ENCODE assay signal across 9 mouse cellular contexts in the genomic region with DNA sequence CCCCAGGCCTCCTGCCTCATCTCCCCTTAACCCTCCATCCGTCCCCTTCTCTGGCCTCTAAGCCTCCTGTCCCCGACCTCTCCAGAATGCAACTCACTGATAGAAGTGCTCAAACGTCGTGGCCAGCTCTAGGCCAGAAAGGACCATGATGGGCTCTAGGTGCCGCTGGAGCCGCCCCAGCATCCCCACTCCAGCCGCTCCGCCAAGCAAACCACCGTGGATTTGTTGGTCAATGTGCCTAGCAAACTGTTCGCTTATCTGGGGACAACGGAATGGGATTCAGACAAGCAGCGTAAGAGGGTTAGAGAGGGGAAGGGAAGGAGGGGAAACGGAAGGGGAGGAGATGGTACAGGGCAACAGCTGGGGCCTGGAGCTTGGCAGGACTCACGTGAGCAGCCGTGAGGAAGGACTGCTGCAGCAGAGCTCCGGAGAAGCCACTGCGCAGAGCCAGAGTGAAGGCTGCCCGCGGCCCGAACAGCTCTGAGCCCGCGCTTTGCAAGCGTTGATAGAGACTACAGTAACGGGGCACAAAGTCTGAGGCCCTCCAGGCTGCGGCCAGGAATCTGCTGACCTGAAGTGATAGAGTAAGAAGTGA. TPM values are rescaled to one million over a fixed set of nuclear protein-coding genes. Genes with fewer than 3 reads are reported as not detected.
DNase-seq lines count a peak whose midpoint lies in the region; ATAC-seq lines count a peak whose summit lies in the region.
"Had no signal": no experiment of that assay in that cellular context is flagged by ENCODE, and none has a peak within 500 bp of the region (broad histone marks: within the 10 kb centered on the region; RNA-seq: fewer than 3 reads in every experiment).

No protein-coding gene starts in this region.

- 18% methylated on average over 25 of the region's 25 CpGs for WGBS in lung, embryonic 16.5 days
- WGBS in embryonic facial prominence, embryonic 15.5 days = 38% methylated on average over 25 of the region's 25 CpGs
- 43% methylated on average over 25 of the region's 25 CpGs for WGBS in limb, embryonic 11.5 days

- no peaks in the 10 kb centered on the region for H3K9me3 ChIP-seq in lung, embryonic 16.5 days (ENCODE audit: control insufficient read depth, low read length)
- no peaks in the 10 kb centered on the region for H3K9me3 ChIP-seq in embryonic facial prominence, embryonic 15.5 days (replicated peaks)
- no peaks in the 10 kb centered on the region for H3K9me3 ChIP-seq in limb, embryonic 11.5 days (ENCODE audit: control insufficient read depth, low read length)

- peaks cover 6% of the 10 kb centered on the region; the same call in 1 of the 2 replicates for H3K4me1 ChIP-seq in lung, embryonic 16.5 days (replicated peaks; ENCODE audit: control insufficient read depth, insufficient read depth, low read length)
- H3K4me1 ChIP-seq in embryonic facial prominence, embryonic 15.5 days = no peaks in the 10 kb centered on the region
- 0 out of 2 replicates have a peak, but pooled peaks cover 3% of the 10 kb centered on the region for H3K4me1 ChIP-seq in limb, embryonic 11.5 days (ENCODE audit: control insufficient read depth, insufficient read depth, low read length)

- H3K27ac ChIP-seq in lung, embryonic 16.5 days (ENCODE audit: low read length) = no peak overlapping the region
- no peak overlapping the region for H3K27ac ChIP-seq in embryonic facial prominence, embryonic 15.5 days (replicated peaks)
- H3K27ac ChIP-seq in limb, embryonic 11.5 days (replicated peaks; ENCODE audit: low read depth, low read length) = no peak overlapping the region

- no peaks in the 10 kb centered on the region for H3K36me3 ChIP-seq in lung, embryonic 16.5 days (ENCODE audit: control insufficient read depth, insufficient read depth, low read length)
- H3K36me3 ChIP-seq in embryonic facial prominence, embryonic 15.5 days = peaks cover 12% of the 10 kb centered on the region; the same call in 1 of the 2 replicates
- no peaks in the 10 kb centered on the region for H3K36me3 ChIP-seq in limb, embryonic 11.5 days (ENCODE audit: control insufficient read depth, insufficient read depth, low read length)

- H3K9ac ChIP-seq in lung, embryonic 16.5 days (ENCODE audit: low read length) = peak overlapping the region; percentile 55
- 0 out of 2 replicates have a peak overlapping the region, but pooled peaks have one; percentile 2 for H3K9ac ChIP-seq in embryonic facial prominence, embryonic 15.5 days
- peak overlapping the region; percentile 47 for H3K9ac ChIP-seq in limb, embryonic 11.5 days (ENCODE audit: low read length)

- DNase-seq in lung, postnatal 10 days = no peak
- DNase-seq in limb, embryonic 11.5 days (ENCODE audit: low spot score) = peak; percentile 47
- DNase-seq in retina, postnatal 7 days (ENCODE audit: low read depth, low spot score) = peak; percentile 58
- DNase-seq in left cerebral cortex, adult 8-10 months (ENCODE audit: low spot score in 2 of 2) = no peak
- DNase-seq in cerebellum, postnatal 25 days = no peak
- no peak for DNase-seq in cerebellum, adult 9-11 months

- H3K4me2 ChIP-seq in lung, embryonic 16.5 days (ENCODE audit: low read depth, low read length) = peak overlapping the region; percentile 48
- peak overlapping the region; percentile 39 for H3K4me2 ChIP-seq in embryonic facial prominence, embryonic 15.5 days (replicated peaks)
- H3K4me2 ChIP-seq in limb, embryonic 11.5 days (ENCODE audit: low read depth, severe bottlenecking) = peak overlapping the region; percentile 13; the same call in 1 of the 2 replicates

- peak overlapping the region; percentile 36 for H3K4me3 ChIP-seq in lung, embryonic 16.5 days (ENCODE audit: low read length)
- H3K4me3 ChIP-seq in embryonic facial prominence, embryonic 15.5 days (replicated peaks) = peak overlapping the region; percentile 18
- H3K4me3 ChIP-seq in limb, embryonic 11.5 days (ENCODE audit: low read depth, low read length) = 0 out of 2 replicates have a peak overlapping the region, but pooled peaks have one; percentile 11
- H3K4me3 ChIP-seq: erythroblast, embryonic 14.5 days had no signal

- peaks cover 6% of the 10 kb centered on the region; the same call in 1 of the 2 replicates for H3K27me3 ChIP-seq in lung, embryonic 16.5 days (ENCODE audit: control insufficient read depth, insufficient read depth, low read depth, low read length)
- peaks cover 11% of the 10 kb centered on the region for H3K27me3 ChIP-seq in embryonic facial prominence, embryonic 15.5 days
- peaks cover 8% of the 10 kb centered on the region; the same call in 1 of the 2 replicates for H3K27me3 ChIP-seq in limb, embryonic 11.5 days (ENCODE audit: control insufficient read depth, insufficient read depth, low read length)

- peak; percentile 68; the same call in 1 of the 2 replicates for ATAC-seq in lung, embryonic 16.5 days (ENCODE audit: low read depth)
- no peak for ATAC-seq in embryonic facial prominence, embryonic 15.5 days (ENCODE audit: insufficient number of reproducible peaks, low FRiP score, low TSS enrichment, low read depth)
- no peak for ATAC-seq in limb, embryonic 11.5 days (ENCODE audit: insufficient number of reproducible peaks, low FRiP score, low TSS enrichment, low read depth)

RNA-seq across cellular contexts. Expression of gene Dnph1, which starts 24.0 kb away (rescaled TPM):
- polyA plus RNA-seq in lung, embryonic 16.5 days (2015; fragmentation: Nextera tagmentation; extraction: Ambion mirVana) = 33.4 and 37.2 TPM in 2 replicates
- 40.4 and 41.0 TPM in 2 replicates for polyA plus RNA-seq in embryonic facial prominence, embryonic 15.5 days (2015; fragmentation: Nextera tagmentation; extraction: Ambion mirVana)
- polyA plus RNA-seq in limb, embryonic 11.5 days (2014; fragmentation: Nextera tagmentation; extraction: Ambion mirVana) = 59.7 and 62.3 TPM in 2 replicates
- total RNA-seq in left cerebral cortex, adult 8-10 months (2022) = 1 to 10 TPM; 3.0 to 5.4 (median 4.8) TPM

RNA-seq across cellular contexts. Expression of gene Cul9, which starts 25.7 kb away (rescaled TPM):
- 4.0 and 4.1 TPM in 2 replicates for polyA plus RNA-seq in lung, embryonic 16.5 days (2015; fragmentation: Nextera tagmentation; extraction: Ambion mirVana)
- polyA plus RNA-seq in embryonic facial prominence, embryonic 15.5 days (2015; fragmentation: Nextera tagmentation; extraction: Ambion mirVana) = 7.1 and 10.6 TPM in 2 replicates
- polyA plus RNA-seq in limb, embryonic 11.5 days (2014; fragmentation: Nextera tagmentation; extraction: Ambion mirVana) = 3.8 and 3.9 TPM in 2 replicates
- total RNA-seq in left cerebral cortex, adult 8-10 months (2022) = 10 to 100 TPM; 62.1 to 68.2 (median 66.4) TPM

RNA-seq across cellular contexts. Expression of gene Ttbk1, which starts 33.0 kb away (rescaled TPM):
- 0.03 and 0.05 TPM in 2 replicates for polyA plus RNA-seq in lung, embryonic 16.5 days (2015; fragmentation: Nextera tagmentation; extraction: Ambion mirVana)
- 0.15 and 0.18 TPM in 2 replicates for polyA plus RNA-seq in embryonic facial prominence, embryonic 15.5 days (2015; fragmentation: Nextera tagmentation; extraction: Ambion mirVana)
- 0.27 and 0.58 TPM in 2 replicates for polyA plus RNA-seq in limb, embryonic 11.5 days (2014; fragmentation: Nextera tagmentation; extraction: Ambion mirVana)
- 100 to 1,000 TPM; 110 to 125 (median 119) TPM for total RNA-seq in left cerebral cortex, adult 8-10 months (2022)

RNA-seq across cellular contexts. Expression of gene Srf, which starts 35.5 kb away (rescaled TPM):
- 6.1 and 6.5 TPM in 2 replicates for polyA plus RNA-seq in lung, embryonic 16.5 days (2015; fragmentation: Nextera tagmentation; extraction: Ambion mirVana)
- 8.6 and 8.8 TPM in 2 replicates for polyA plus RNA-seq in embryonic facial prominence, embryonic 15.5 days (2015; fragmentation: Nextera tagmentation; extraction: Ambion mirVana)
- polyA plus RNA-seq in limb, embryonic 11.5 days (2014; fragmentation: Nextera tagmentation; extraction: Ambion mirVana) = 8.3 and 9.8 TPM in 2 replicates
- 10 to 100 TPM; 57.3 to 61.0 (median 60.6) TPM for total RNA-seq in left cerebral cortex, adult 8-10 months (2022)

Comparison
In these comparisons a context has a peak if more than half of its experiments do, and no peak if none do; other contexts are left out.
1. H3K9ac ChIP-seq: peak in every context shown above with its lines; median percentile 55 in lung, embryonic 16.5 days; 47 in limb, embryonic 11.5 days; 2 in embryonic facial prominence, embryonic 15.5 days.
2. DNase-seq: peak in limb, embryonic 11.5 days (single experiment) and retina, postnatal 7 days (single experiment); none in lung, postnatal 10 days (single experiment), left cerebral cortex, adult 8-10 months (0 of 2), cerebellum, postnatal 25 days (0 of 2) and cerebellum, adult 9-11 months (single experiment).
3. Peak in every context shown above with its lines, with median percentiles within 50 percentile points of each other: H3K4me2 ChIP-seq and H3K4me3 ChIP-seq.